Mouse (Mus musculus) heart, embryonic 15.5 days (tissue): ENCODE data around the gene Esrrb. TPM values are rescaled to one million over a fixed set of nuclear protein-coding genes. Genes with fewer than 3 reads are reported as not detected.

Source experiments
- ATAC-seq: fragments of 200-750 bp; cut with Nextera tagmentation; replicated peaks from 2 replicates; pipeline ENCODE4 v1.8.0; 2017; ENCODE audit warnings: low read depth, moderate TSS enrichment; ENCODE audit not compliant: insufficient number of reproducible peaks, insufficient read depth, low FRiP score
- H3K27ac ChIP-seq: fragments of 300-500 bp; sonication (generic); 2 replicates; pipeline ENCODE4 v1.5.1; 2015; ENCODE audit warnings: mild to moderate bottlenecking, inconsistent platforms
- H3K27me3 ChIP-seq: fragments of 300-500 bp; sonication (generic); 2 replicates; pipeline ENCODE4 v1.6.1; 2015; ENCODE audit warnings: inconsistent platforms
- H3K36me3 ChIP-seq: fragments of 300-500 bp; sonication (generic); 2 replicates; pipeline ENCODE4 v1.6.1; 2015; ENCODE audit warnings: mild to moderate bottlenecking, inconsistent platforms
- H3K4me1 ChIP-seq: fragments of 300-500 bp; sonication (generic); replicated peaks from 2 replicates; pipeline ENCODE4 v1.6.1; 2015; ENCODE audit warnings: inconsistent platforms
- H3K4me2 ChIP-seq: fragments of 300-500 bp; sonication (generic); 2 replicates; pipeline ENCODE4 v1.6.1; 2015; ENCODE audit warnings: inconsistent platforms, mild to moderate bottlenecking, moderate library complexity
- H3K4me3 ChIP-seq: fragments of 300-500 bp; sonication (generic); 2 replicates; pipeline ENCODE4 v1.5.1; 2015; ENCODE audit warnings: mild to moderate bottlenecking, inconsistent platforms
- H3K9ac ChIP-seq: fragments of 300-500 bp; sonication (generic); 2 replicates; pipeline ENCODE4 v1.6.1; 2015; ENCODE audit warnings: mild to moderate bottlenecking, inconsistent platforms
- H3K9me3 ChIP-seq: fragments of 300-500 bp; sonication (generic); replicated peaks from 2 replicates; pipeline ENCODE4 v1.6.1; 2016; ENCODE audit warnings: inconsistent platforms
- WGBS: fragments of 180-500 bp; shearing (Covaris S2); methylation state at CpG from one replicate; pipeline ENCODE4 v1.1.7; 2015; ENCODE audit warnings: mixed read lengths; 5-methylcytosine and 5-hydroxymethylcytosine counted together
- polyA plus RNA-seq: library from polyadenylated mRNA; unstranded; fragments of >200 nt; fragmentation: Nextera tagmentation; extraction: Ambion mirVana; gene quantifications from 2 replicates; pipeline ENCODE4 v1.2.1, GENCODE M21; 2015

Esrrb gene
- polyA plus RNA-seq, 1 experiment from 2014 or later = 2.1 TPM

- Histone ChIP-seq H3K27me3 (no peaks in the 10 kb centered on the region), H3K9me3 (no peaks in the 10 kb centered on the region), H3K36me3 (no peaks in the 10 kb centered on the region), H3K9ac (no peak overlapping the region), H3K4me1 (peaks cover 31% of the 10 kb centered on the region), H3K4me3 (no peak overlapping the region), H3K4me2 (no peak overlapping the region), H3K27ac (no peak overlapping the region)
- 36% methylated on average over 5 of the region's 5 CpGs for WGBS
- no peak for ATAC-seq
Observed at GRCm38 (mm10) chr12:86364756-86365155, 3.8 kb downstream of the Esrrb start.

GRCm38 (mm10) chr12:86370611-86371383, 9.9 kb downstream of the Esrrb start:
- H3K9ac ChIP-seq = no peak overlapping the region
- no peak overlapping the region for H3K4me3 ChIP-seq
- H3K27me3 ChIP-seq = no peaks in the 10 kb centered on the region
- no peaks in the 10 kb centered on the region for H3K36me3 ChIP-seq
- peaks cover 5% of the 10 kb centered on the region; the same call in 1 of the 2 replicates for H3K4me1 ChIP-seq
- no peak for ATAC-seq
- no peak overlapping the region for H3K4me2 ChIP-seq
- 85% methylated on average over 17 of the region's 17 CpGs for WGBS
- no peak overlapping the region for H3K27ac ChIP-seq
- no peaks in the 10 kb centered on the region for H3K9me3 ChIP-seq

GRCm38 (mm10) chr12:86374286-86374685, 13.4 kb downstream of the Esrrb start:
- ATAC-seq = no peak
- WGBS = 73% methylated on average over 8 of the region's 8 CpGs
- Histone ChIP-seq H3K27me3 (no peaks in the 10 kb centered on the region; the same call in 1 of the 2 replicates), H3K4me3 (no peak overlapping the region), H3K4me2 (no peak overlapping the region), H3K36me3 (no peaks in the 10 kb centered on the region), H3K9ac (no peak overlapping the region), H3K27ac (no peak overlapping the region), H3K9me3 (no peaks in the 10 kb centered on the region), H3K4me1 (peaks cover 5% of the 10 kb centered on the region; the same call in 1 of the 2 replicates)

- Histone ChIP-seq H3K36me3 (no peaks in the 10 kb centered on the region), H3K9ac (no peak overlapping the region), H3K27me3 (peaks cover 10% of the 10 kb centered on the region; the same call in 1 of the 2 replicates), H3K4me2 (no peak overlapping the region), H3K4me3 (no peak overlapping the region), H3K4me1 (no peaks in the 10 kb centered on the region), H3K9me3 (no peaks in the 10 kb centered on the region), H3K27ac (no peak overlapping the region)
- WGBS = 36% methylated on average over 15 of the region's 15 CpGs
- no peak for ATAC-seq
Observed at GRCm38 (mm10) chr12:86379672-86380213, 18.8 kb downstream of the Esrrb start.

- no peak overlapping the region for H3K9ac ChIP-seq
- no peak overlapping the region for H3K4me2 ChIP-seq
- H3K4me1 ChIP-seq = no peaks in the 10 kb centered on the region
- peaks cover 10% of the 10 kb centered on the region; the same call in 1 of the 2 replicates for H3K27me3 ChIP-seq
- no peak overlapping the region for H3K4me3 ChIP-seq
- no peak for ATAC-seq
- no peak overlapping the region for H3K27ac ChIP-seq
- no peaks in the 10 kb centered on the region for H3K36me3 ChIP-seq
- no peaks in the 10 kb centered on the region for H3K9me3 ChIP-seq
- WGBS = 35% methylated on average over 6 of the region's 6 CpGs
Observed at GRCm38 (mm10) chr12:86383803-86384202, 22.9 kb downstream of the Esrrb start.

- H3K4me1 ChIP-seq = no peaks in the 10 kb centered on the region
- H3K36me3 ChIP-seq = no peaks in the 10 kb centered on the region
- H3K27ac ChIP-seq = no peak overlapping the region
- no peaks in the 10 kb centered on the region for H3K9me3 ChIP-seq
- no peak overlapping the region for H3K4me3 ChIP-seq
- H3K4me2 ChIP-seq = no peak overlapping the region
- WGBS = 72% methylated on average over 10 of the region's 10 CpGs
- H3K9ac ChIP-seq = no peak overlapping the region
- H3K27me3 ChIP-seq = no peaks in the 10 kb centered on the region
- ATAC-seq = no peak
Observed at GRCm38 (mm10) chr12:86387671-86388270, 26.9 kb downstream of the Esrrb start.

GRCm38 (mm10) chr12:86394773-86395172, 33.9 kb downstream of the Esrrb start:
- ATAC-seq = no peak
- Histone ChIP-seq H3K4me1 (peaks cover 19% of the 10 kb centered on the region), H3K27ac (no peak overlapping the region), H3K4me2 (no peak overlapping the region), H3K27me3 (no peaks in the 10 kb centered on the region), H3K9ac (no peak overlapping the region), H3K36me3 (no peaks in the 10 kb centered on the region), H3K4me3 (no peak overlapping the region), H3K9me3 (no peaks in the 10 kb centered on the region)
- 72% methylated on average over 12 of the region's 12 CpGs for whole genome bisulfite sequencing

- H3K27ac ChIP-seq = no peak overlapping the region
- H3K9ac ChIP-seq = no peak overlapping the region
- peaks cover 19% of the 10 kb centered on the region for H3K4me1 ChIP-seq
- no peaks in the 10 kb centered on the region for H3K36me3 ChIP-seq
- no peaks in the 10 kb centered on the region for H3K9me3 ChIP-seq
- no peaks in the 10 kb centered on the region for H3K27me3 ChIP-seq
- H3K4me3 ChIP-seq = no peak overlapping the region
- H3K4me2 ChIP-seq = no peak overlapping the region
- WGBS = 21% methylated on average over 7 of the region's 7 CpGs
- no peak; the same call in 1 of the 2 replicates for ATAC-seq
Observed at GRCm38 (mm10) chr12:86395326-86395725, 34.4 kb downstream of the Esrrb start.

- H3K27ac ChIP-seq = no peak overlapping the region
- WGBS = 13% methylated on average over 8 of the region's 8 CpGs
- H3K4me2 ChIP-seq = no peak overlapping the region
- no peaks in the 10 kb centered on the region for H3K36me3 ChIP-seq
- ATAC-seq = no peak
- H3K9ac ChIP-seq = no peak overlapping the region
- H3K4me3 ChIP-seq = no peak overlapping the region
- H3K27me3 ChIP-seq = peaks cover 12% of the 10 kb centered on the region
- peaks cover 27% of the 10 kb centered on the region for H3K4me1 ChIP-seq
- H3K9me3 ChIP-seq = no peaks in the 10 kb centered on the region
Observed at GRCm38 (mm10) chr12:86398762-86399161, 37.8 kb downstream of the Esrrb start.

GRCm38 (mm10) chr12:86402718-86403117, 41.8 kb downstream of the Esrrb start:
- Histone ChIP-seq H3K36me3 (no peaks in the 10 kb centered on the region), H3K4me2 (peak overlapping the region; percentile 56), H3K4me1 (peaks cover 17% of the 10 kb centered on the region), H3K27ac (no peak overlapping the region), H3K9me3 (no peaks in the 10 kb centered on the region), H3K9ac (no peak overlapping the region), H3K4me3 (peak overlapping the region; percentile 25; the same call in 1 of the 2 replicates), H3K27me3 (peaks cover 12% of the 10 kb centered on the region)
- WGBS = 6% methylated on average over 21 of the region's 21 CpGs
- ATAC-seq = 0 out of 2 replicates have a peak, but pooled peaks have one; percentile 59

GRCm38 (mm10) chr12:86421490-86421904, 60.6 kb downstream of the Esrrb start:
- H3K9ac ChIP-seq = peak overlapping the region; percentile 46
- ATAC-seq = peak; percentile 83
- no peak overlapping the region for H3K27ac ChIP-seq
- peak overlapping the region; percentile 94 for H3K4me2 ChIP-seq
- H3K36me3 ChIP-seq = no peaks in the 10 kb centered on the region
- WGBS = 1% methylated on average over 37 of the region's 37 CpGs
- H3K27me3 ChIP-seq = peaks cover 72% of the 10 kb centered on the region
- peak overlapping the region; percentile 64 for H3K4me3 ChIP-seq
- H3K9me3 ChIP-seq = no peaks in the 10 kb centered on the region
- H3K4me1 ChIP-seq = peaks cover 22% of the 10 kb centered on the region
